Mouse (Mus musculus) thymus, adult 2 months (tissue): ENCODE data around the gene Rtca. TPM values are rescaled to one million over a fixed set of nuclear protein-coding genes. Genes with fewer than 3 reads are reported as not detected.

Experiments
- DNase-seq: peaks from one replicate; pipeline ENCODE4 v3.0.0; 2021
- H3K27ac ChIP-seq: fragments of 200-500 bp; 2 replicates; pipeline ENCODE4 v1.5.1; 2012; ENCODE audit warnings: low read length, control low read depth; ENCODE audit not compliant: control insufficient read depth, insufficient read depth
- H3K27me3 ChIP-seq: fragments of 200-500 bp; 2 replicates; pipeline ENCODE4 v1.6.1; 2012; ENCODE audit warnings: mild to moderate bottlenecking, low read length, moderate library complexity, mixed read lengths; ENCODE audit not compliant: control insufficient read depth, insufficient read depth
- H3K36me3 ChIP-seq: fragments of 200-500 bp; 2 replicates; pipeline ENCODE4 v1.6.1; 2012; ENCODE audit warnings: mild to moderate bottlenecking, low read length, moderate library complexity; ENCODE audit not compliant: control insufficient read depth, insufficient read depth
- H3K4me1 ChIP-seq: fragments of 200-500 bp; replicated peaks from 2 replicates; pipeline ENCODE4 v1.6.1; 2012; ENCODE audit warnings: low read length; ENCODE audit not compliant: control insufficient read depth, insufficient read depth
- H3K4me3 ChIP-seq: fragments of 200-500 bp; 2 replicates; pipeline ENCODE4 v1.5.1; 2012; ENCODE audit warnings: mild to moderate bottlenecking, low read length, control low read depth, moderate library complexity; ENCODE audit not compliant: control insufficient read depth, insufficient read depth
- CTCF ChIP-seq: fragments of 200-500 bp; IDR thresholded peaks from 2 replicates; pipeline ENCODE4 v1.5.1; 2012; ENCODE audit warnings: mild to moderate bottlenecking, control low read depth, low read length, moderate library complexity, borderline replicate concordance; ENCODE audit not compliant: control insufficient read depth, poor library complexity, insufficient read depth; ENCODE audit errors: extremely low read depth
- POLR2A ChIP-seq: fragments of 200-500 bp; IDR thresholded peaks from 2 replicates; pipeline ENCODE4 v1.6.1; 2012; ENCODE audit warnings: mild to moderate bottlenecking, low read length, control low read depth, moderate library complexity; ENCODE audit not compliant: control insufficient read depth, poor library complexity, insufficient read depth; ENCODE audit errors: extremely low read depth
- WGBS: fragments of 180-500 bp; shearing (Covaris S2); methylation state at CpG from one replicate; pipeline ENCODE4 v1.1.7; 2018; 5-methylcytosine and 5-hydroxymethylcytosine counted together
- polyA plus RNA-seq: library from polyadenylated mRNA; depleted of rRNA; stranded (reverse); fragments of >200 nt; gene quantifications from 2 replicates; pipeline ENCODE4 v1.2.3, GENCODE M21; 2012

Gene Rtca
- polyA plus RNA-seq, 1 experiment = 34.9 TPM

DNA sequence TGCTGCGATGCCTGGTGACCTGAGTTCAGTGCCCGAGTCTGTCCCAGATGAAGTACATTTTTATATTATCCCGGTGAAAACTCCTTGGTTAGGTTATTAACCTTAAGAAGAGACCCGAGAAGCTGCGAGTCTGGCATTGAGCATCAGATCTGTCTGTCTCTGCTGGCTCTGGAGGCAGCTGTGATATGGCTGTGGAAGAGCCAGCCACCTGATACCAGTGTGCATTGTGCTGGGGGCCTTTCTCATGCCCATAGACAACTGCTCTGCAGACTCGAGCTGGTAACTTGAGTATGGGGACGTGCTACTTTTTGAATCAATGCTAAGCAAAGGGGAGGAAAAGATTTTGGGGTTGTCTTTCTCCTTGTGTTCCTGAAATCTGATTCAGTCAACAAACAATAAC is 30.7 kb downstream of the Rtca start:
- Histone ChIP-seq H3K27me3 (no peaks in the 10 kb centered on the region), H3K36me3 (no peaks in the 10 kb centered on the region), H3K4me3 (no peak overlapping the region), H3K4me1 (no peaks in the 10 kb centered on the region), H3K27ac (no peak overlapping the region)
- no peak for DNase-seq
- 91% methylated on average over 7 of the region's 7 CpGs for WGBS
- TF ChIP-seq CTCF (no peak), POLR2A (no peak)

DNA sequence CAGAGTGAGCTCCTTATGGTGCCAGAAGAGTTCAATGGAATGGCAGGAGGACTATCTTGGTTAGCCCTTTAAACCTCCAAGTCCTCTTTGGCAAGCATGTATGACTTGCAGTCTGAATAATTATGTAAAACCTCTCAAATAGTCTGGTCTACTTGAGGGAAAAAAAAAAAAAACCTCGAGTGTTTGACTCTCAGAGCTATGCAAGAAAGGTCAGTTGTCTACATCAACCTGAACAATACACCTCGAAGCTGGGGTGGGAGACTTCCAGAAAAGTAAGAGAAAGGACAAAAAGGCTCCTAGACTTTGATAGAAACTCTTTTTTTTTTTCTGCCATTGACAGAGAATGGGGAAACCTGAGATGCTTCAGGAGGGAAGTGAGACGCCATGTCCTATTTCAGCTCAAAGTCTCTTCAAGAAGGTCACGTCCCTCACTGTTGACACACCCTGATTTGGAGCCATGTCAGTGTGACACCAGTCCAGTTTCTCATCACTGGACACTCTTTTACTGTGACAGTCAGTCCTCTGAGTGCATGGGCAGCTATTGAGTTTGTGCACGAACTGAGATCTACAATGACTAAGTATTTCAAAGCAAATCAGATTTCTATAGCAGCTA is 31.2 kb downstream of the Rtca start:
- no peak for TF ChIP-seq CTCF
- TF ChIP-seq POLR2A = no peak
- no peak overlapping the region for H3K4me3 ChIP-seq
- no peak overlapping the region for H3K27ac ChIP-seq
- H3K4me1 ChIP-seq = no peaks in the 10 kb centered on the region
- WGBS = 71% methylated on average over 5 of the region's 5 CpGs
- no peak for DNase-seq
- H3K27me3 ChIP-seq = no peaks in the 10 kb centered on the region
- H3K36me3 ChIP-seq = no peaks in the 10 kb centered on the region

DNA sequence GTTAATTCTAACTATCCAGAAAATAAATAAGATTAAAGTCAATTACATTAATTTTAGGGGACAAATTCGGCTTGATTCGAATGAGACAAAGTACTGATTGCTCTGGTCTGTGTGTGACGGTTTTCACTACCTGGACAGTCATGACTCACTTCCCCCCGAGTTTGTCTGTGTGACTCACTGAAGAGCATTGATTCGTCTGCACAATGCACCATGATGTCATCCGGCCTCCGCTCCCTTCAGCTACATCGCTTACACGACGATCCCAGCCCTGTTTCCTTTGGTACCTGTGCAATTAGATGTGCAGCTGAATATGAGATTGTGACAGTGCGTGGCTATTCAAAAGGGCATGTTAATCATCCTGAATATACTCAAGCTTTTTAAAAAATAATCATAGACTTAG is 33.4 kb downstream of the Rtca start:
- 82% methylated on average over 11 of the region's 11 CpGs for WGBS
- no peak overlapping the region for H3K4me3 ChIP-seq
- TF ChIP-seq POLR2A (no peak), CTCF (no peak)
- H3K27me3 ChIP-seq = no peaks in the 10 kb centered on the region
- H3K27ac ChIP-seq = no peak overlapping the region
- no peaks in the 10 kb centered on the region for H3K36me3 ChIP-seq
- no peaks in the 10 kb centered on the region for H3K4me1 ChIP-seq
- DNase-seq = no peak

- TF ChIP-seq POLR2A (no peak), CTCF (no peak)
- DNase-seq = peak; percentile 8
- no peaks in the 10 kb centered on the region for H3K4me1 ChIP-seq
- H3K27ac ChIP-seq = no peak overlapping the region
- H3K4me3 ChIP-seq = no peak overlapping the region
- H3K27me3 ChIP-seq = no peaks in the 10 kb centered on the region
- no peaks in the 10 kb centered on the region for H3K36me3 ChIP-seq
- 9% methylated on average over 12 of the region's 12 CpGs for WGBS
These were observed 42.3 kb downstream of the Rtca start for GRCm38 (mm10) chr3:116465709-116466108.

- TF ChIP-seq POLR2A (no peak), CTCF (no peak)
- Histone ChIP-seq H3K27me3 (no peaks in the 10 kb centered on the region), H3K4me3 (no peak overlapping the region), H3K4me1 (no peaks in the 10 kb centered on the region), H3K27ac (no peak overlapping the region), H3K36me3 (no peaks in the 10 kb centered on the region)
- DNase-seq = no peak
- WGBS = 91% methylated on average over 2 of the region's 2 CpGs
These were observed 43.7 kb downstream of the Rtca start for GRCm38 (mm10) chr3:116464318-116464717.

DNA sequence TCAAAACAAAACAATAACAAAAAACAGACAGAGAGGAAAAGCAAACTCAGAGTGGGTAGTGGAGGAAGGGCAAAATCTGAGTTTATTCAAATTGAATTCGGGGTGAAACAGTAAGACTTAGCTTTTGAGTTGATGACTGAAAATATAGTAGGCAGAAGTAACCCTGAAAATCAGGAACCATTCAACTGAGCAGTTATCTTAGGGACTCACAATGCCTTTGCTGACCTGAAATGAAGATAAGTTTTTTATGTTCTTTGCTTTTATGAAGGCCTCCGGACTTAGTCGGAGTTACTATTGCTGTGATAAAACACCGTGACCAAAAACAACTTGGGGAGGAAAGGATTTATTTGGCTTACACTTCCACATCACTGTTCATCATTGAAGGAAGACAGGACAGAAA is 47.0 kb downstream of the Rtca start:
- no peaks in the 10 kb centered on the region for H3K27me3 ChIP-seq
- no peak overlapping the region for H3K4me3 ChIP-seq
- WGBS = 95% methylated on average over 4 of the region's 4 CpGs
- H3K27ac ChIP-seq = no peak overlapping the region
- no peaks in the 10 kb centered on the region for H3K36me3 ChIP-seq
- no peak for DNase-seq
- no peaks in the 10 kb centered on the region for H3K4me1 ChIP-seq
- TF ChIP-seq CTCF (no peak), POLR2A (no peak)

- no peak for TF ChIP-seq POLR2A
- Histone ChIP-seq H3K27ac (no peak overlapping the region), H3K27me3 (no peaks in the 10 kb centered on the region), H3K4me3 (no peak overlapping the region), H3K36me3 (no peaks in the 10 kb centered on the region), H3K4me1 (no peaks in the 10 kb centered on the region)
- 88% methylated on average over 1 of the region's 1 CpGs for WGBS
- DNase-seq = no peak
These were observed 53.5 kb downstream of the Rtca start for GRCm38 (mm10) chr3:116454529-116454928.

GRCm38 (mm10) chr3:116450741-116451140 is 57.3 kb downstream of the Rtca start:
- WGBS = 24% methylated on average over 3 of the region's 3 CpGs
- DNase-seq = no peak
- no peaks in the 10 kb centered on the region for H3K4me1 ChIP-seq
- no peak overlapping the region for H3K4me3 ChIP-seq
- no peak overlapping the region for H3K27ac ChIP-seq
- no peaks in the 10 kb centered on the region for H3K36me3 ChIP-seq
- TF ChIP-seq CTCF = no peak
- H3K27me3 ChIP-seq = no peaks in the 10 kb centered on the region
